Mouse (Mus musculus) T-helper 17 cell (primary cell): ENCODE measurements around the gene Zscan5b.
"Not testable (repeated sequence)": the region's sequence is repeated elsewhere in the genome, so short reads cannot be mapped to it uniquely, and the experiment has no call there.

ENCODE experiments used
- in situ Hi-C, 2 experiments: fragments of 300-600 bp; cut with MboI, MseI; formaldehyde crosslinking; loops; 1 replicate in 1 of 2; 2 replicates in 1 of 2; pipeline ENCODE4 v1.15.1; 2025; ENCODE audit warnings: high pct_unique_total_duplicates in 2 of 2

Zscan5b gene

GRCm38 (mm10) chr7:6240841-6241425 lies 18.9 kb downstream of the Zscan5b start:
- in situ Hi-C loops: not testable (repeated sequence)

DNA sequence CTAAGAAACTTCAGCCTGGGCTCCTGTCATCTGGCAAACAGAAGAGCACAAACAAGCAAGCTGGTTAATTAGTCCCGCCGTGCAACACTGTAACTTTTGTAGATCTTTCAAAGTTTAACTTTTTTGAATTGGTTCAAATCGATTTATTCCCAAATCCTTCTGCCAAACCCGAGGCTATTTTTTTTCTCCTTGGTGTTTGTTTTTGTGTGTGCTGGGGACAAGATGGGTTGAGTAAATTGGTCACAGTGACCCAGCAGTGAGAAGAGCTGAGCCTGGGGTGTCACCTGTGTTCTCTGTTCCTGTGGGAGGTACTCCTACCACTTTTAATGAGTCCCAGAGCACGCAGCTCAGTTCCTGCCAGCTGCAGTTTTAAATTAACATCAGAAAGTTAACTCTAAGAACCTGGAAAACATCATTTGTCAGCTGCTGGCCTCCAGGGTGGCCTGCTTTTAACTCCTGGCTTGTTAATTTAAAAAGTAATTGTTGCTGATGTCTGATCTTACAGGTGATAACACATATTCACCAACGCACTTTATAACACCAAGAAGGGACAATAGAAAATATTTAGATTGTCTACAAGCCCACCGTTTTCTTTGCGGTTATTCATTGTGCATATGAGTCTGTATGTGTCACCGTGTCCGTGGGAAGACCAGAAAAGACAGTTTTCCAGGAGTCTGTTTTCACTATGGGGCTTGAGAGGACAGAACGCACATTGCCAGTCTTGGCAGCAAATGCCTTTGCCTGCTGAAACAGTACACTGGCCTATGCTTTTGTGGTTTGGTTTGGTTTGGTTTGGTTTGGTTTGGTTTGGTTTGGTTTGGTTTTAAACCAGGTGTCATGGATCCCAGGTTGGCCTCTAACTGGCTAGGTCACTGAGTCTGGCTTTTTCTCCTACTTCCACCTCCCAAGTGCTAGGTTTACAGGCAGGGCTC lies 22.5 kb downstream of the Zscan5b start:
- in situ Hi-C loops: no loop called here

- in situ Hi-C loops: no loop called here
These were observed 30.3 kb downstream of the Zscan5b start, which contains the start of gene Epp13 for GRCm38 (mm10) chr7:6252410-6252809. Gene Epp13 (plus strand): TSS chr7:6252710.

GRCm38 (mm10) chr7:6254451-6254850 lies 32.4 kb downstream of the Zscan5b start:
- in situ Hi-C loops: no loop called here

GRCm38 (mm10) chr7:6257386-6257785 lies 35.3 kb downstream of the Zscan5b start:
- in situ Hi-C loops: no loop called here

DNA sequence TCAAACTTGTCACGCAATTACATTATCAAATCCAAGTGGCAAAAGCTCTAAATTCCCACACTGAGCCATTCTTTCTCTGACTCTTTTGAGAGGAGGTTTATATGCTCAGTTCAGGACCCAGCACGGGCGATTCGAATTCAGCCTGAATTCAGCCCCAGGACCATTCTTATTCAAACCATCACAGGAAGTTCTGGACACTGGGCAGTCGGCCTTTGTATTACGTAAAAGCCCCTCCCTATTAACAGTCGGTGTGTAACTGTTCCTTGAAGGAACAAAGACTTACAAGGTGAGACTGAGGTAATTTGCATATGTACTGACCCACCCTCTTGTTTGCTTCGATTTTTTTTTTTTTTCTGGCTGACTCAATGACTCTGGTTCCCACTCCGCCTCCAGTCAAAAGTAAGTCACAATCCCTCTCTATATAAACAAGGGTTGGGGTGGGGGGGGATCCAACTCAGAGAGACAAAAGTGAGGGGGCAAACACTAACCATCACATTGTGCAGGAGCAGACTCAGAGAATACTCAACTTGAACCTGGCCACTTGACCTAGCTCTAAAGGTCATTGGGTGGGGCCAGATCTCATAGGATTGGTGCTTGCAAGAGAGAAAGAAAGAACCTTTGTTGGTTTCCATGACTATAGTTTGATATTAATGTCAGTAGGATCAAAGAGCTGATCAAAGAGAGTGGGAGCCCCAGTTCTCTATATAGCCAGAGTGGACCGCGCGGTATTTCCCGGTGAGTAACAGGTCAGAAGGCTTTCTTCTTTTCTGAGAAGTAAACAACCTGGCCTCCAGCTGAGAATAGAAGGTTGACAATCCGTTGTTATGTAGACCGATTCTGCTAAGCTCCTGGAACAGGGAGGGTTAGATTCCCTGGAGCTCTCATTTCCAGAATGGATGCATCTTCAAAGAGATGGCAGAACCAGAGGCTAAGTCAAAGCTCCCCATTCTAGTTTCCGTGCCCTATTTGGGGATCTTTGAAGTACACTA lies 36.4 kb downstream of the Zscan5b start:
- in situ Hi-C loops: no loop called here

DNA sequence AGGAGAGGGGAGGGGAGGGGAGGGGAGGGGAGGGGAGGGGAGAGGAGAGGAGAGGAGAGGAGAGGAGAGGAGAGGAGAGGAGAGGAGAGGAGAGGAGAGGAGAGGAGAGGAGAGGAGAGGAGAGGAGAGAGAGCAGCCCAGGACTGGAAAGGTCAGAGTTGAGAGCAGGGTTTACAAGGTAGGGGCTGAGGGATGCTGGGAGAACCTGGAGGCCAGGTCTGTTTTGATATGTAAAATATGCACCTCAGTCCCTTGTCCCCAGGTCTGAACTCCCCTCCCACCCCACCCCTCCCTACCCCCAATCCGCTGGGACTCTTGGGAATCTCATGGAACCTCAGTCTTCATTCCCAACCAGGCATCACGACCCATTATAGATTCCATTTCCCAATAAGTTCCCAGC lies 37.9 kb downstream of the Zscan5b start:
- in situ Hi-C loops: not testable (repeated sequence)

- in situ Hi-C loops: no loop called here
These were observed 40.0 kb downstream of the Zscan5b start for GRCm38 (mm10) chr7:6262120-6262519.

- in situ Hi-C loops: no loop called here
These were observed 40.9 kb downstream of the Zscan5b start for GRCm38 (mm10) chr7:6262984-6263383.

DNA sequence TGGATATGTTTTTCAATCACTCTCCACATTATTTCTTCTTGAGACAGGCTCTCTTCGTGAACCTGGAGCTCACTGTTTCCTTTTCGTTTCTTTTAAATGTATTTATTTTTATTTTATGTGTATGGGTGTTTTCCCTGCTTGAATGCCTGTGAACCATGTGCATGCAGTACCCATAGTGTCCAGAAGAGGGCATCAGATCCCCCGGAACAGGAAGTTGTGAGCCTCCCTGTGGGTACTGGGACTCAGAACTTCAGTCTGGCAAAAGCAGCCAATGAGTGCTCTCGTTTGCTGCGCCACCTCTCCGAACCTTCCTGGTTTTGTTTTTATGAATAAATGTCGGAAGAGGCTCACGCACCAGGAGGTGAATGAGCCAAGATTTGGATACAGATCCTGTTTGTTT lies 43.6 kb downstream of the Zscan5b start:
- in situ Hi-C loops: no loop called here

- in situ Hi-C loops: loop anchor here in 1 of 2 experiments (25.0 kb wide), 1 partner anchor 1841 kb away; the partner anchor contains the start of gene Rdh13
These were observed 55.8 kb downstream of the Zscan5b start for GRCm38 (mm10) chr7:6277906-6278305.

DNA sequence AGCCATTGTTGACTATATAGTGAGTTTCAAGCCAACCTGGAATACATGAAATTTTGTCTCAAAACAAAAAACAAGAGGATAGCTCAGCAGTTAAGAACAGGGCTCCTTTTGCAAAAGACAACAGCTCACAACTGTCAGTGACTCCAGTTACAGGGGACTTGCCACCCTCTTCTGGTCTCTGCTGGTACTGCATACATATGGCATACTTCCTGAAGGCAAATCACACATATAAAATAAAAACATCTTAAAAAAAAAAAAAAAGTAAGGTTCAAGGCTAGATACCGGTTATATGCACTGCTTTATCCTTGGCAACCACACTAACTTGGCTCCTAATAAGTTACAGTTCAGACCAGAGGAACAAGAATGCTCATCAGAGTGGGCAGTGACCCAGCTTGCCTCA lies 60.7 kb downstream of the Zscan5b start:
- in situ Hi-C loops: loop anchor here (10.0 to 25.0 kb wide), 3 partner anchors 128 to 1845 kb away; partner anchors contain the start of genes Rdh13 (in 1 of the 2), Zfp580 (in 1 of the 2) and Zfp787 (in 1 of the 2)

DNA sequence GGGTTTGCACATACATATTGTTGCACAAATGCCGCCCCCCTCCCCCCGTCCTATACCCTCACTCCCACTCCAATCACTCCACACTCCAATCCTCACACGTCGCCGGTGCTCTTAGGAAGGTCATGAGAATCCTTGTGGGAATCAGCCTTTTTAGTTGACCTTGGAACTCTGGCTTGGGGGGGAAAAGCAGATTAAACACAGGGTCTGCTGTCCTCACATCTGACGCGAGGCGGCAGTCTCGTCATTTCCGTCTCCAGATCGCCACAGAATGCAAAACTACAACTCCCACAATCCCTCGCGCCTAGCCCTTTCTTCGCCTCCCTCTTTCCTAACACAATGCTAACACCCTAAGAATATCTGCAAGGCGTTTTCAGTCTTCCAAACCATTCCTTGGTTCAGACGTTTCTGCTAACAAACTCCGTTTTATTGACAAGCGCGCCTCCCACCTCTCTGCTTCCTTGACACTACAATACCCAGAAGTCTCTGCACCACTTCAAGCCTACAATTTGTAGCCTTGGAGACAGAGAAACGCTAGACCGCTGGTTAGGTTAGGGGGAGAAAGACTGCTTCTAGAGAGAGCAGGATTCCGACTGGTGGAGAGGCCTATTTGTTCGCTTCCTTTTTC lies 61.5 kb downstream of the Zscan5b start:
- in situ Hi-C loops: loop anchor here (10.0 to 25.0 kb wide), 3 partner anchors 129 to 1846 kb away; partner anchors contain the start of genes Rdh13 (in 1 of the 2), Zfp580 (in 1 of the 2) and Zfp787 (in 1 of the 2)

- in situ Hi-C loops: loop anchor here (5.0 to 25.0 kb wide), 5 partner anchors 98 to 1847 kb away; partner anchors contain the start of genes Rdh13 (in 1 of the 2), Zfp28 (in 1 of the 2), Zfp580 (in 1 of the 2) and Zfp787 (in 1 of the 2)
These were observed 62.4 kb downstream of the Zscan5b start for GRCm38 (mm10) chr7:6284442-6285012.

DNA sequence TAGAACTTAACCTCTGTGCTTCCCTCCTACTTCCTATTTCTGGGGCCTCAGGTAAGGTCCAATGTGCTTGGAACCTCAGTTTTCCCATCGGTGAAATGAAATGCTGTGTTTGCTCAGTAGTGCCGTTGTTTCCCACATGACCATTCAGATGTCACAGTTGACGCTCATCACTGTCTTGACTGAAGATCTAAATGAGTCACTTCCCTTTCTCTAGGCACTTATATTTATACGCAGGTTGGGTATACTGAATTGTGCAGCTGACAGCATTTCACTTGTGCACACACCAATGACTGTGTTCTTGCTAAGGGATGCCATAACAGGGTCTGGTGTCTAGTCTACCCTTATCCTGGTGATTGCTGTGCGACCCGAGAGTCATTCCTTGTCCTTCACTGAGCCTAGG lies 63.3 kb downstream of the Zscan5b start:
- in situ Hi-C loops: loop anchor here (5.0 to 25.0 kb wide), 5 partner anchors 97 to 1848 kb away; partner anchors contain the start of genes Rdh13 (in 1 of the 2), Zfp28 (in 1 of the 2), Zfp580 (in 1 of the 2) and Zfp787 (in 1 of the 2)

DNA sequence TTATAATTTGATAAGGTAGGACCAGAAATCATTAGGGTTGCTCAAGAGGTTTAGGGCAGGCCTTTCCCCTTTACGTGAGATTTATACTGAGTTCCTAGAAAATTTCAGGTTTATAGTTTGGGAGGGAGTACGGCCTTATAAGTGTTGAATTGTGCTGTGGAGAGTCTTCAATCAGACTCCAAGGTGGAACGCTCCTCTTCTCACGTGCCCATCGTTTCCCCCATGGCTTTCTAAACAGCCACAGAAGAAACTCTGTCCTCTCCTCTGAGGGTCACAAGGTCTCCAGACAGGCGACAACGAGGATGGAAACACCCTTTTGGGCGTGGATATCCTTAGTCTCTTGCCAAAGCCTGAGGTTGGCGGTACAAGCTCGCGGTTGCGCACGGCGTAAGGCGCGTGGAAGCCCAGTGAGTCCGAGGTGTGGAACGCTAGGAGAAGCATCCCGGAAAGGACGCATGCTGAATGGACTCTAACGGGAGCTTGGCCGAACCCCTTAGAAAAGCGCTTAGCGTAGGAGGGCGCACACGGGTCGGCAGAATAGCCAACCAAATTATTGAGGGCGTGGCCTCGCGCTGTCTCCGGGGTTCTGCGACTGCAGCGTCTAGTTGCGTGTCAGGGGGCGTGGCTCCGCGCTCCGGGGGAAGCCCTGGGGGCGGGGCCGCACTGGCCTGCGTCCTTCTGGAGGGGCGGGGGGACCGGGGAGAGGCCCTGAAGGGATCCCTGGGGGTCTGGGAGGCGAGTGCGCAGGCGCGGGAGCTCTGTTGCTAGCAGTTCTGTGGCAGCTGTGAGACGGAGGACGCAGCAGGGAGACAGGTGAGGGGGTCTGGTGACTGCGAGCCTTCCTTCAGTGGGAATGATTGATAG lies 64.0 kb downstream of the Zscan5b start, which contains the start of gene Zfp667:
TSS of gene Zfp667 (plus strand) at position 738 of the 864 bp plus-strand sequence.
- in situ Hi-C loops: loop anchor here (5.0 to 25.0 kb wide), 5 partner anchors 96 to 1849 kb away; partner anchors contain the start of genes Rdh13 (in 1 of the 2), Zfp28 (in 1 of the 2), Zfp580 (in 1 of the 2) and Zfp787 (in 1 of the 2)

- in situ Hi-C loops: loop anchor here (5.0 to 25.0 kb wide), 5 partner anchors 95 to 1850 kb away; partner anchors contain the start of genes Rdh13 (in 1 of the 2), Zfp28 (in 1 of the 2), Zfp580 (in 1 of the 2) and Zfp787 (in 1 of the 2)
These were observed 64.9 kb downstream of the Zscan5b start for GRCm38 (mm10) chr7:6286921-6287531.
